Mouse (Mus musculus) lung, adult 18-20 months (tissue): ENCODE data around the gene Nfasc.

Experiments used
- DNase-seq, 2 experiments: peaks; one replicate each; pipeline ENCODE4 v3.0.0; 2022; ENCODE audit warnings: mixed read lengths in 2 of 2

Nfasc gene

GRCm38 (mm10) chr1:132727548-132727947 is 14.0 kb downstream of the Nfasc start:
- DNase-seq, result no peak

- no peak for DNase-seq
Observed at GRCm38 (mm10) chr1:132722362-132722761, 19.2 kb downstream of the Nfasc start.

GRCm38 (mm10) chr1:132721266-132721665 is 20.3 kb downstream of the Nfasc start:
- no peak for DNase-seq

DNA sequence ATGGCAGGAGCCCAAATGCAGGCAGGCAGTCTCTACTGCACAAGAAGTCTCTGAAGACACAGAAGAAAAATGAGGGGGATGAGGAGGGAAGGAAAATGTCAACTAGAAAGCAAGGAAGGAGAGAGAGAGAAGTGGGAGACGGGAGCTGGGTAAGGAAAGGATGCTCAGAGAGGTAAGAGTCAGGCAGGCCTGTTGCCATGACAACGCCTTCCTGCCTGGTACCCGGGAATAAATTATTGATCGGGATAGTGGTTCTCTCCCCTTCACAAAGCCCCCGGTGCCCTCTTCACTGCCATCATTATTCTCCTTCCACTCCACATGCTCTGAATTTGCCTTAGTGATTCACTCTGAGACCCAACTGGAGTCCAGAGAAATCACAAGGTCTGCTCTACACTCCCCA is 23.4 kb downstream of the Nfasc start:
- DNase-seq, result no peak

- no peak for DNase-seq
Observed at GRCm38 (mm10) chr1:132715044-132715443, 26.6 kb downstream of the Nfasc start.

DNA sequence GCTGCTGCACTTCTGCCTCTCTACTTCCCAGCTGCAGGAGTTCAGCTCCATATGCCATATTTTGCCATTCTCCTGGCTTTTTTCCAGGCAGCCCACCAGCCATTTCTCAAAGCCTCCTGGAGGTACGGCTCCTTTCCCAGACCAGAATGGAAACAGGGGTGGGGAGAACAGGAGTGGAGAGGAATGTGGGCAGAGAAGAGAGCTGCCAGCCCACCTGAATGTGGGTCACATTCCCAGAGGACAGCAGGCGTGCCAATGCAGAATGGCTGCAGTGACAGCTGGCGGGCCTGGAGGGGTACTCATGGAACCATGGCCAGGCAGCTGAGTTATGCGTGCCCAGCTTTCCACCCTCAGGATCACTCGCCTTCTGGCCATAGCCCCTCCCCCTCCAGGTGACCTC is 32.2 kb downstream of the Nfasc start:
- DNase-seq, result no peak

DNA sequence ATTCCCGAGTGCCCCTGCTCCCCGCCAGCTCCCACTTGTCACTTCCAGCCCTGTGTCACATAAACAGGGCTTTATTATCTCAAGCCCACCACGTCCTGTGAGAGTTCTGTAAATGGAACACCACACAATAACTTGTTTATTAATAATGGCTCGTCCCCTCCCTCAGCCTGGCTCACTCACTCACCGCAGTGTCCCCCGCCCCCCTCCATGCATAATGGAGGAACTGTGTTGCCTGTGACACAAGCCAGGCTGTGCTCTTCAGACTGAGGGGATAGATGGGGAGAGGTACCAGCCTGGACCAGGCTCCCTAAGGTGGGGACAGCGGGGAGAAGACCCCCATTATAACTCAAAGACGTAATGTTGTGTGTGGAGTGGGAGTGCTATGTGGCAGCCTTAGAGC is 34.3 kb downstream of the Nfasc start:
- DNase-seq, result no peak

DNA sequence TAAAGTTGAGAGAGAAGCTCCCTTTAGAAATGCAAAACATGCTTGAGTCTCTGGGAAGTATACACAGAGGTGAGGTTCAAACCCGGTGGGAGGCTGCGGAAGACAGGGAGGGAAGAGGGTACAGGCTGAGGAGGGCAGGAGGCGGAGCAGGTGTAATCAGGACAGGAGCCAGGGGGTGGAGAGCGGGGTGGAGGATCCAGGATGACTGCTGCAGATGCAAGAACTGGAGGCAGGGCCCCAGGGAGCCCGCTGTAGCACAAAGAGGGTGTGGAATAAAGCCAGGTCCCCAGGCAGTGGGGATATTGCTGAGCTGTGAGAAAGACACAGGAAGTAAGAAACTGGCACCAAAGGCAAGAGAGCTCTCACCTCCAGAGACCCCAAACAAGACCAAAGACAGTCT is 38.1 kb downstream of the Nfasc start:
- no peak for DNase-seq

DNA sequence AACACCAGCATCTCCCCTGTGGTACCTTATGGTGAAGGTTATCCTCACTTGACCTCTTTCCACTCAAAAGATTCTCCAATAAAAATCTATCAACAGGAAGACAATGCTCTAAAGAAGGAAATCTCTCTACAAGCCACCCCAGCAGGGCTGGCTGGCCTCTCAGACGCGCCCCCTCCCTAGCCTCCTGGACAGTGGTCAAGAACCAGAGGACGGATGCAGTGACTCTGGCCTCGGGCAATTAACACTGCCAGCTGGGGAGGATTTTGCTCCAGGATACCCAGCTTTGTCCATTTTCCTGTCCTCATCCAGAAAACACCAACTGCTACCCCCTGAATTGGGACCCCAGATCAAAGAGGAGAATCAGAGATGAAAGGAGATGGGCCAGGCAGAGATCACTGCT is 44.7 kb downstream of the Nfasc start:
- no peak for DNase-seq

GRCm38 (mm10) chr1:132696232-132696631 is 45.4 kb downstream of the Nfasc start:
- DNase-seq, result no peak

GRCm38 (mm10) chr1:132694007-132694406 is 47.6 kb downstream of the Nfasc start:
- no peak for DNase-seq

GRCm38 (mm10) chr1:132689181-132689580 is 52.4 kb downstream of the Nfasc start:
- DNase-seq, result no peak

- DNase-seq, result no peak
Observed at GRCm38 (mm10) chr1:132678935-132679334, 62.7 kb downstream of the Nfasc start.

- no peak for DNase-seq
Observed at GRCm38 (mm10) chr1:132678076-132678475, 63.5 kb downstream of the Nfasc start.

GRCm38 (mm10) chr1:132672704-132673103 is 68.9 kb downstream of the Nfasc start:
- DNase-seq, result no peak

DNA sequence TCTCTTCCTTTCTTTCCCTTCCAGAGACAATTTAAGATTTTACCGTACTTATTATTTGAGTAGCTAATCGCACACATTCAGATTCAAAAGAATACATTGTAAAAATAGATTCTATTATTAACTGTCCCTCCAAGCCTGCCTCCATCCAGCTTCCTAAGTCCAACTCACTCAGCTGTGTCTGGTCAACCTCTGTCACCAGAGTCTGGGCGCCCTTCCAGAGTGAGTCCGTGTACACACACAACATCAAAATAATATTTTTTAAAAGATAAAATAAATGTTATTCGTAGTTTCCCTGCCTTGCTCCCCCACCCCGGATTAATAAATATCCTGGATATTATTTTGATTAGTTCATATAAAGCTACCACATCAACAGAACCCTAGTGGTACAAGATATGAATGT is 72.4 kb downstream of the Nfasc start:
- DNase-seq, result no peak

- DNase-seq, result no peak
Observed at GRCm38 (mm10) chr1:132660354-132660753, 81.2 kb downstream of the Nfasc start.

GRCm38 (mm10) chr1:132659604-132660003 is 82.0 kb downstream of the Nfasc start:
- DNase-seq, result no peak

DNA sequence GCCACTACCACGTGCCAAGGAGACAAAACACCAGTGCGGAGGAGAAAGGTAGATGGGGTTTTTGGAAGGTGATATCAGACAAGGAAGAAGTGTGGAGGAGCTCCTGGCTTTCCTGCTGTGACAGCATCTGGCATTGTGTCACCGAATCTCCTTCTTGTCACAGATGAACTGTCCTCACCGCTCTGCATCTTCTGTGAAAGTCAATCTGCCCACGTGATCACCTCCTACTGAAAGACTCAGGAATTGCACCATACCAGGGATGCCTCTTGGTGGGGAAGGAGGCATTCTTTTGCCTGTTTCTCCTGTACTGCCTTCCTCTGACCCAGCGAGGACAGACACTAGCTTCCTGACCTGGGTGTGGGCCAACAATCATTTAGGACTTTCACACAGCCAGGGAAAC is 86.0 kb downstream of the Nfasc start:
- no peak for DNase-seq

- no peak for DNase-seq
Observed at GRCm38 (mm10) chr1:132654769-132655168, 86.8 kb downstream of the Nfasc start.

- DNase-seq, result no peak
Observed at GRCm38 (mm10) chr1:132653841-132654457, 87.6 kb downstream of the Nfasc start.

DNA sequence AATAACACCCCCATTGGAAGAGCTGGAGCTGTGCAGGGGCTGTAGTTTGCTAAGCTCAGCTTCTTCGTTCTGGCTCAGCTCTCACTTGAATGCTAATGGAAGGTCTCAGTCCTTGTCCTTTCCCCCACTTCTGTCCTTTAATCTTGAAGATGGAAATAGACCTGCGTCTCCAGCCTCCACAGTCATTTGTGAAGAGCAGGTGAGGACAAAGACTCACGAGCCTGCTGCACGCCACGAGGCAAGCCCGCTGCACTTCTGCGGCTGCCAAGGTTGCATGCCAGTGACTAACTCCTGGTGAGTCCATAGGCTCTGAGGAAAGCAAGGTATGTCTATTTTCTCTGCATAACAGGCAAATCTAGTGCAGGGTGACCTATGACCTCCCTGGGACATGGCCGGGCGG is 88.4 kb downstream of the Nfasc start:
- DNase-seq, result no peak

DNA sequence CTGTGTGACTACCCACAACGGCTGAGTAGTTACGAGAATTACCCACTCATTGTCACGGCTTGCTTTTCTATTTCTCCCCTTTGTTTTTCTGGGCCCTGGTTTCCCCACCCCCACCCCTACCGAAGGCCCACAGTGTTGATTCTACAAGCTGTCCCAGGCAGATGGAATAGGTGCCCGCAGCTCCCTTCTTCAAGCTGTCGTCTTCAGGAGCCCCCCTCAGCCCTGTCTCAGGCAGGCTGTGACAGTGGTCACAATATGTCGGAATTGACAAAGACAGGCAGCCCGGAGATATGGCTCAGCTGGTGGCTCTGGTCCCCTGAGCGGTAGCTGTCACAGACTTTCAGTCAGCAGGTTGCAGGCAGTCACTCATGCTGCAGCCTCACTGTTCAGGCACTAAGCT is 90.9 kb downstream of the Nfasc start:
- no peak for DNase-seq

GRCm38 (mm10) chr1:132647958-132648357 is 93.6 kb downstream of the Nfasc start:
- DNase-seq, result no peak

DNA sequence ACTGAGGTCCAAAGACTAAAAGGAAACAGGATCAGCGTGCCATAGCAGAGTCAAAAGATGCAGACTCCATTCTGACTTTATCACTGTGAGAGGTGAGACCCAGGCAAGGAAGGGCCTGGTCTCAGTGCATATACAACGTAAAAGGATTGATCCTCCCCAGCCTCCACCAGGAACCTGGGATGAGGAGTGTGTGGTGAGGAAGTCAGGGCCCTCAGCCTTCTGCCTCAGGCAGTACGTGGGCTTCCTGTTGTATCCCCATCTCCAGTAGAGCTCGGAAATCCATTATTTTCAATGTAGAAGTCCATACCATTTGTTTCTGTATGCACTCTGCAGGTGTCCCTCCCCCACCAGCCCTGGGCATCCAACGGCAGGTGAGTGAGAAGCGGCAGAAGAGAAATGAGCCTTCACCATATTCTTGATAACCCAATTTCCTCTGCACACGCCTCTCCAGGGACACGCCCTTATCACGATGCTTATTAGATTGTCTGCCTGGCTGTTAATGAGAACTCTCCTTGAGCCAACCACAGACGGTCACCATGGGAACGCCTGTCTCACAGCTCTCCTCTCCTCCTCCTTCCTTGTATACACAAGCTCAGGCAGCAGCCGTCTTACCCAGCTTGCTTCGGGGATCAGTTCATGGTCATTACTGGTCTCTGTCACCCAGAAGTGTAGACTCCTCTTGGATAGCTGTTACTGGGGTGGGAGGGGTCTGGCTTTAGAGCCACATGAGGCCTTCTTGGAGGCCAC is 100.4 kb downstream of the Nfasc start:
- peak in 1 of 2 experiments; percentile 3 for DNase-seq
